Mouse (Mus musculus) CH12.LX (cell line): ENCODE data around the gene Bicdl2. TPM values are rescaled to one million over a fixed set of nuclear protein-coding genes. Genes with fewer than 3 reads are reported as not detected.
A peak's percentile ranks its signal among the peaks of the same experiment; 100 is the strongest.

Experiments used
- DNase-seq: peaks from one replicate; pipeline ENCODE4 v3.0.0-alpha.2; 2013; ENCODE audit errors: extremely low read depth
- H3K27ac ChIP-seq: 2 replicates; pipeline ENCODE4 v1.5.1; 2012; ENCODE audit warnings: low read depth, mild to moderate bottlenecking, control low read depth, moderate library complexity; ENCODE audit not compliant: insufficient read depth
- H3K27me3 ChIP-seq: replicated peaks from 2 replicates; pipeline ENCODE3; 2012; ENCODE audit warnings: inconsistent platforms
- H3K36me3 ChIP-seq, 2 experiments: replicated peaks in 1 of 2; 2 replicates each; pipeline versions ENCODE3 to v1.6.1; 2012; ENCODE audit warnings: inconsistent platforms in 1 of 2, low read length in 1 of 2, mild to moderate bottlenecking in 1 of 2, mixed read lengths in 1 of 2, moderate library complexity in 1 of 2; ENCODE audit not compliant: control insufficient read depth in 1 of 2, insufficient read depth in 1 of 2
- H3K4me1 ChIP-seq, 2 experiments: 2 replicates each; pipeline ENCODE4 v1.6.1; 2012; ENCODE audit warnings: inconsistent platforms in 1 of 2, moderate library complexity in 1 of 2; ENCODE audit not compliant: insufficient read depth in 2 of 2, control insufficient read depth in 1 of 2
- H3K4me2 ChIP-seq: 2 replicates; pipeline ENCODE4 v1.6.1; 2012; ENCODE audit warnings: low read depth, mild to moderate bottlenecking, control low read depth; ENCODE audit not compliant: poor library complexity, insufficient read depth, severe bottlenecking
- H3K4me3 ChIP-seq, 3 experiments: fragments of 150-350 bp in 1 of 3; sonication (generic) in 1 of 3; replicated peaks in 1 of 3; 2 replicates each; pipeline versions ENCODE3 to v1.5.1; 2011 to 2012; ENCODE audit warnings: low read depth in 2 of 3, low read length in 2 of 3, mild to moderate bottlenecking in 2 of 3, moderate library complexity in 2 of 3, control low read depth in 1 of 3, improper control_type of control experiment in 1 of 3, inconsistent platforms in 1 of 3, mixed read lengths in 1 of 3; ENCODE audit not compliant: poor library complexity in 1 of 3
- H3K79me2 ChIP-seq: replicated peaks from 2 replicates; pipeline ENCODE4 v1.6.1; 2012; ENCODE audit warnings: mild to moderate bottlenecking, moderate library complexity; ENCODE audit not compliant: control insufficient read depth, poor library complexity, insufficient read depth, severe bottlenecking; ENCODE audit errors: extremely low read depth
- H3K9ac ChIP-seq: 2 replicates; pipeline ENCODE4 v1.6.1; 2012; ENCODE audit warnings: low read depth, mild to moderate bottlenecking, control low read depth, moderate library complexity; ENCODE audit not compliant: insufficient read depth
- H3K9me3 ChIP-seq: replicated peaks from 2 replicates; pipeline ENCODE3; 2012; ENCODE audit warnings: low read length, inconsistent platforms, mixed read lengths
- CHD2 ChIP-seq: IDR thresholded peaks from 2 replicates; pipeline ENCODE4 v1.6.1; 2011; ENCODE audit warnings: low read length, improper control_type of control experiment
- CTCF ChIP-seq, 2 experiments: IDR thresholded peaks in 1 of 2; conservative IDR thresholded peaks in 1 of 2; 2 replicates each; pipeline ENCODE4 v1.5.1; 2011 to 2012; ENCODE audit warnings: low read depth in 2 of 2, low read length in 2 of 2, improper control_type of control experiment in 1 of 2, inconsistent platforms in 1 of 2, mild to moderate bottlenecking in 1 of 2, moderate library complexity in 1 of 2
- ELF1 ChIP-seq: IDR thresholded peaks from 2 replicates; pipeline ENCODE4 v1.6.1; 2014; ENCODE audit warnings: low read depth, mild to moderate bottlenecking, inconsistent platforms, low read length, improper control_type of control experiment
- IRF4 ChIP-seq: IDR thresholded peaks from 2 replicates; pipeline ENCODE4 v1.6.1; 2014; ENCODE audit warnings: low read depth, mild to moderate bottlenecking, inconsistent platforms, low read length, improper control_type of control experiment
- JUN ChIP-seq: IDR thresholded peaks from 2 replicates; pipeline ENCODE4 v1.6.1; 2011; ENCODE audit warnings: low read depth, mild to moderate bottlenecking, low read length, improper control_type of control experiment, moderate library complexity; ENCODE audit not compliant: insufficient read depth
- KAT2A ChIP-seq: IDR thresholded peaks from 2 replicates; pipeline ENCODE4 v1.6.1; 2012; ENCODE audit warnings: low read length, improper control_type of control experiment, inconsistent platforms; ENCODE audit not compliant: insufficient replicate concordance
- MAX ChIP-seq: IDR thresholded peaks from 2 replicates; pipeline ENCODE4 v1.6.1; 2011; ENCODE audit warnings: low read length, improper control_type of control experiment
- MYC ChIP-seq: IDR thresholded peaks from 2 replicates; pipeline ENCODE4 v1.6.1; 2011; ENCODE audit warnings: low read depth, mild to moderate bottlenecking, improper control_type of control experiment, low read length
- NELFE ChIP-seq: IDR thresholded peaks from 2 replicates; pipeline ENCODE4 v1.6.1; 2011; ENCODE audit warnings: low read depth, low read length, improper control_type of control experiment
- POLR2A ChIP-seq: IDR thresholded peaks from 2 replicates; pipeline ENCODE4 v1.6.1; 2011; ENCODE audit warnings: low read depth, mild to moderate bottlenecking, improper control_type of control experiment, low read length
- RAD21 ChIP-seq: IDR thresholded peaks from 2 replicates; pipeline ENCODE4 v1.6.1; 2011; ENCODE audit warnings: low read depth, mild to moderate bottlenecking, low read length, improper control_type of control experiment, moderate library complexity
- SMC3 ChIP-seq: IDR thresholded peaks from 2 replicates; pipeline ENCODE4 v1.6.1; 2011; ENCODE audit warnings: low read depth, low read length, improper control_type of control experiment
- TBP ChIP-seq: conservative IDR thresholded peaks from 2 replicates; pipeline ENCODE4 v1.6.1; 2011; ENCODE audit warnings: low read depth, low read length, improper control_type of control experiment
- UBTF ChIP-seq: IDR thresholded peaks from 2 replicates; pipeline ENCODE4 v1.6.1; 2012; ENCODE audit warnings: low read depth, mild to moderate bottlenecking, inconsistent platforms, low read length, improper control_type of control experiment, moderate library complexity
- dilution Hi-C: fragments of 300-500 bp; cut with MboI; formaldehyde crosslinking; loops from 2 replicates; pipeline ENCODE4 v1.14.3; 2020; ENCODE audit warnings: low sequenced_read_pairs; ENCODE audit not compliant: extremely low pct_unique_long_range_greater_than_20kb, extremely low pct_ligation_motif_present
- in situ Hi-C: fragments of 300-500 bp; cut with MboI; formaldehyde crosslinking; loops from 3 replicates; pipeline ENCODE4 v1.14.3; 2019; ENCODE audit warnings: low sequenced_read_pairs, low pct_ligation_motif_present, low pct_unique_long_range_greater_than_20kb, mixed read lengths
- polyA plus RNA-seq: library from polyadenylated mRNA; unstranded; fragments of >175 nt; gene quantifications from 2 replicates; pipeline ENCODE4 v1.2.1, GENCODE M21; 2012; ENCODE audit warnings: low read depth; ENCODE audit not compliant: insufficient read length
- total RNA-seq, 2 experiments: library from RNA; depleted of rRNA; stranded (reverse); fragments of 300-350 nt in 1 of 2; fragments of >200 nt in 1 of 2; gene quantifications; 2 replicates each; pipeline ENCODE4 v1.2.3; 2012 to 2014

The Bicdl2 gene
- total and polyA plus RNA-seq, 3 experiments, result not detected

DNA sequence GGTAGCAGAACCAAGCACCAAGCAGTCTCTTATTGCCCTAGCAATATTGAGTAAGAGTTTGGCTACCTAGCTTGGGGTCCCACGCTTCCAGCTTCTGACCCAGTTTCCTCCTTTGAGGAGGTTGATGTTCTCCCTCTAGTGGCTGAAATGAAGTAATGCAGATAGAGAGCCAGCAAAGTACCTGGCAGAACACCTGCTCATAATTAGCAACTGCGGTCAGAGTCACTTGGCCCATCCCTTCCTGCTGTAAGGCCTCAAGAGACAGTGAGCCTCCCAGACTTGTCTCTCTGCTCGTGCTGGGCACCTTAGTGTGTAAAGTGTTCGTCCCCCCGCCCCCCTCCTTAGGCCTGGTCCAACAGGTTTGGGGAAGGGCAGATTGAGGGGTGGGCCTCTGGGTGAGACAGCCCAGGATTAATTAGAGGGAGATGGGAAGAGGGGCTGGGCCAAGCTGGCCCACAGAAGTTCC lies 4.3 kb downstream of the Bicdl2 start:
- TF ChIP-seq RAD21, result peak; percentile 36
- peak; percentile 76 to 93 for TF ChIP-seq CTCF (conservative IDR thresholded peaks at IDR 0.05 in 1 of 2, IDR thresholded peaks at IDR 0.05 in 1 of 2; ENCODE audit: low read depth in 2 of 2, low read length in 2 of 2)
- TF ChIP-seq MYC, result no peak
- no peak for TF ChIP-seq KAT2A
- peak; percentile 51 for TF ChIP-seq SMC3
- no peak for TF ChIP-seq MAX
- TF ChIP-seq NELFE, result no peak
- TF ChIP-seq UBTF, result no peak
- no peak for TF ChIP-seq ELF1
- no peaks in the 10 kb centered on the region for H3K9me3 ChIP-seq
- DNase-seq, result no peak
- dilution Hi-C loops (no loop called here), in situ Hi-C loops (loop anchor here (5.0 to 10.0 kb wide), 2 partner anchors 38 to 300 kb away; no protein-coding TSS in a partner anchor)
- no peak overlapping the region for H3K4me2 ChIP-seq
- H3K27ac ChIP-seq, result no peak overlapping the region
- H3K4me1 ChIP-seq, result peaks cover 7 to 12% of the 10 kb centered on the region in 2 experiments; a peak in 3 of 4 replicates
- H3K36me3 ChIP-seq, result peaks cover 9 to 44% of the 10 kb centered on the region in 2 experiments
- H3K9ac ChIP-seq, result no peak overlapping the region
- no peaks in the 10 kb centered on the region for H3K79me2 ChIP-seq
- H3K4me3 ChIP-seq, result no peak overlapping the region
- peaks cover 40% of the 10 kb centered on the region for H3K27me3 ChIP-seq

DNA sequence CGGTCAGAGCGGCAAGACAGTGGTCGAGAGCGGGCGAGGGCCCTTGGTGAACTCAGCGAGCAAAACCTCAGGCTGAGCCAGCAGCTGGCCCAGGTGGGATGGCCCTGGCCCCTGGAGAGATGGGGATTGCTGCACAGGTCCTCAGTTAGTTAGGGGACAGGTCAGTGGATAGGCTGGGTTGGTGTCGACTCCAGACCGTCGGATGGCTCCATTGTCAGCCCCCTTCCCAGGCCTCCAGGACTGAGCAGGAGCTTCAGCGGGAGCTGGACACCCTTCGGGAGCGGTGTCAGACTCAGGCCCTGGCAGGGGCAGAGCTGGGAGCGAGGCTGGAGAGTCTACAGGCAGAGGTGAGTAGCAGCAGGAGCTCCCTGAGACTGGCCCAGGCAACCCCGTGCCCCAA lies 5.2 kb downstream of the Bicdl2 start:
- Histone ChIP-seq H3K4me3 (no peak overlapping the region), H3K9ac (no peak overlapping the region), H3K79me2 (no peaks in the 10 kb centered on the region), H3K36me3 (peaks cover 18 to 53% of the 10 kb centered on the region in 2 experiments), H3K4me2 (no peak overlapping the region), H3K4me1 (peaks cover 6 to 12% of the 10 kb centered on the region in 2 experiments; a peak in 3 of 4 replicates), H3K27me3 (peaks cover 31% of the 10 kb centered on the region), H3K9me3 (no peaks in the 10 kb centered on the region), H3K27ac (no peak overlapping the region)
- dilution Hi-C loops, result no loop called here
- no peak for TF ChIP-seq KAT2A
- TF ChIP-seq JUN, result no peak
- TF ChIP-seq TBP, result no peak
- TF ChIP-seq POLR2A, result no peak
- TF ChIP-seq IRF4, result no peak
- DNase-seq, result no peak
- in situ Hi-C loops, result loop anchor here (10.0 kb wide), 1 partner anchor 299 kb away; no protein-coding TSS in a partner anchor

DNA sequence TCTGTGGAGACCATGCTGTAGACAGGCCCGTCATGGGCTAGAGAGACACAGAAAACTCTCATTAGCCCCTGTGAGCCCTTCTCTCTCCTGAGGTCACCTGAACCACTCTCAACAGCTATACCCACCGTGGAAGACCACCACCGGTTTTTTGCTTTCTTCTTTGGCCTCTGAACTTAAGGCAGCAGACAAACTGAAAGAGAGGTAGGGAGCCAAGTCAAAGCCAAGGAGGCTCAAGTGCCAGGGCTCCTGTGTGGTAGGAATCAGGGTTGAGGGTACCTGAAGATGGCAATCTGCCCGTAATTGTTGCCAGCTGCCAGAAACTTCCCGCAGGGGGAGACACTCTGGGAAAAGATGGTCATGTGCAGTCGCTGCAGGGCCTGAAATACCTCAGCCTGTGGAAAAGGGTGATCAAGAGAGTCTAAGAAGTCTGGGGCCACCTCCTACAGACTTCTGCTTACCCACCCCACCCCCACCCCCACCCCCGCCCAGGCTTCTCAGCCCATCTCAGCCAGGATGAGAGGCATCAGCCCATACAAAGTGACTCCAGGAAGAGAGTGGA lies 10.3 kb downstream of the Bicdl2 start:
- Histone ChIP-seq H3K4me1 (peaks cover 7 to 33% of the 10 kb centered on the region in 2 experiments), H3K4me2 (no peak overlapping the region), H3K79me2 (no peaks in the 10 kb centered on the region), H3K27ac (no peak overlapping the region), H3K36me3 (peaks cover 18 to 53% of the 10 kb centered on the region in 2 experiments), H3K9me3 (no peaks in the 10 kb centered on the region), H3K27me3 (no peaks in the 10 kb centered on the region), H3K4me3 (no peak overlapping the region), H3K9ac (no peak overlapping the region)
- no peak for DNase-seq
- TF ChIP-seq CHD2 (no peak), JUN (no peak), UBTF (no peak)
- in situ Hi-C loops, result loop anchor here (10.0 kb wide), 1 partner anchor 54 kb away; the partner anchor contains the start of genes 1520401A03Rik and Pkmyt1
- dilution Hi-C loops, result no loop called here
